Comparison of ENCODE assay signal across 31 mouse cellular contexts in the genomic region with DNA sequence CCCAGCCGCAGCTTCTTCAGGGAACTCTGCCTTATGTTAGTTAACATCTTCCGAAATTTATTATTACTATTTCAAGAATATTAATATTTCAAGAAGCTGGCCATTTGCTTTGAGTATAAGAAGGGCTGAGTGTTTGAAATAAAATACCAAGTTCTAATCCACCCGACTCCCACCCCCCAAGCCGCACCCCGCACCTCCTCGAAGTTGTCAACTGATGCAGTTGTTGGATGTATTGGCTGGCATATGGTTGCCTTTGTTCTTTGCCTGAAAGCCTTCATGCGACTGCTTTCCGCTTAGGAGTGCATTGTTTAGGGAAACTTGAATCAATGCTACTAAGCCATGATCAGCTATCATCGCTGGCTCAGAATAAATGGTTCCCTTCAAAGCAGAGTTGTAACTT. TPM values are rescaled to one million over a fixed set of nuclear protein-coding genes. Genes with fewer than 3 reads are reported as not detected.
"Had no signal": no experiment of that assay in that cellular context is flagged by ENCODE, and none has a peak within 500 bp of the region (broad histone marks: within the 10 kb centered on the region; RNA-seq: fewer than 3 reads in every experiment).

No protein-coding gene starts in this region.

- H3K9me3 ChIP-seq: limb, embryonic 10.5 days; limb, embryonic 13.5 days; liver, embryonic 12.5 days; liver, embryonic 15.5 days; lung, embryonic 15.5 days; megakaryocyte, embryonic 14.5 days; midbrain, embryonic 13.5 days; neural tube, embryonic 13.5 days; stomach, embryonic 15.5 days had no signal

- ATAC-seq: liver, embryonic 12.5 days had no signal

- H3K4me3 ChIP-seq: layer of hippocampus, adult 2 months; limb, embryonic 10.5 days; limb, embryonic 13.5 days; liver, embryonic 12.5 days; liver, embryonic 15.5 days; lung, embryonic 15.5 days; megakaryocyte, embryonic 14.5 days; midbrain, embryonic 13.5 days; myocyte; neural tube, embryonic 13.5 days; stomach, embryonic 15.5 days had no signal

- H3K27ac ChIP-seq: limb, embryonic 10.5 days; limb, embryonic 13.5 days; liver, embryonic 12.5 days; liver, embryonic 15.5 days; lung, embryonic 15.5 days; midbrain, embryonic 13.5 days; neural tube, embryonic 13.5 days; stomach, embryonic 15.5 days had no signal

- H3K27me3 ChIP-seq: limb, embryonic 13.5 days; lung, embryonic 15.5 days; megakaryocyte, embryonic 14.5 days; midbrain, embryonic 13.5 days; neural tube, embryonic 13.5 days; stomach, embryonic 15.5 days had no signal

- H3K36me3 ChIP-seq: limb, embryonic 10.5 days; limb, embryonic 13.5 days; liver, embryonic 12.5 days; liver, embryonic 15.5 days; lung, embryonic 15.5 days; midbrain, embryonic 13.5 days; neural tube, embryonic 13.5 days; stomach, embryonic 15.5 days had no signal

- DNase-seq: kidney, adult 18-20 months; kidney, postnatal 14 days; layer of hippocampus, adult 9-11 months; liver; lung, adult 18-20 months; lung, postnatal 10 days; lung, postnatal 36 days; right cerebral cortex, adult 18-20 months; right cerebral cortex, postnatal 14 days; right cerebral cortex, postnatal 4 days; spleen, adult 18-20 months; thymus, postnatal 25 days had no signal

- H3K9ac ChIP-seq: limb, embryonic 13.5 days; liver, embryonic 12.5 days; liver, embryonic 15.5 days; lung, embryonic 15.5 days; midbrain, embryonic 13.5 days; neural tube, embryonic 13.5 days; stomach, embryonic 15.5 days had no signal

- H3K4me2 ChIP-seq: limb, embryonic 13.5 days; liver, embryonic 12.5 days; lung, embryonic 15.5 days; midbrain, embryonic 13.5 days; neural tube, embryonic 13.5 days had no signal

RNA-seq across cellular contexts. Expression of gene Il33, which starts 22.1 kb away (rescaled TPM):
- total RNA-seq: monocyte, adult 5-6 weeks; neutrophil, adult 5-6 weeks had no signal

RNA-seq across cellular contexts. Expression of gene Trpd52l3, which starts 56.5 kb away (rescaled TPM):
- total RNA-seq: layer of hippocampus, adult 2 months; layer of hippocampus, postnatal 25 days; left cerebral cortex, adult 18-20 months; left cerebral cortex, postnatal 25 days; monocyte, adult 5-6 weeks; neutrophil, adult 5-6 weeks had no signal
- polyA plus RNA-seq: intestine, embryonic 14.5 days; large intestine, adult 2 months; limb, embryonic 10.5 days; limb, embryonic 13.5 days; liver, embryonic 12.5 days; liver, embryonic 15.5 days; lung, embryonic 15.5 days; midbrain, embryonic 13.5 days; myocyte; neural tube, embryonic 13.5 days; stomach, embryonic 15.5 days; thymus, postnatal 0 days had no signal
